Mouse (Mus musculus) neural tube, embryonic 11.5 days (tissue): ENCODE data around the gene Xpo6. TPM values are rescaled to one million over a fixed set of nuclear protein-coding genes. Genes with fewer than 3 reads are reported as not detected.

ENCODE experiments used
- ATAC-seq: fragments of 200-750 bp; cut with Nextera tagmentation; 2 replicates; pipeline ENCODE4 v1.8.0; 2017; ENCODE audit warnings: moderate number of reproducible peaks, mild to moderate bottlenecking, moderate TSS enrichment, moderate library complexity; ENCODE audit not compliant: insufficient read depth, low FRiP score, low TSS enrichment
- DNase-seq: peaks from one replicate; pipeline ENCODE4 v3.0.0-alpha.2; 2015; ENCODE audit warnings: low spot score
- H3K27ac ChIP-seq: fragments of 300-500 bp; sonication (generic); 2 replicates; pipeline ENCODE4 v1.5.1; 2014; ENCODE audit warnings: low read depth, mild to moderate bottlenecking, low read length
- H3K27me3 ChIP-seq: fragments of 300-500 bp; sonication (generic); 2 replicates; pipeline ENCODE4 v1.6.1; 2014; ENCODE audit warnings: mild to moderate bottlenecking, low read length, mixed read lengths; ENCODE audit not compliant: control insufficient read depth, insufficient read depth
- H3K36me3 ChIP-seq: fragments of 300-500 bp; sonication (generic); 2 replicates; pipeline ENCODE4 v1.6.1; 2014; ENCODE audit warnings: mild to moderate bottlenecking, low read length, moderate library complexity, mixed read lengths; ENCODE audit not compliant: control insufficient read depth, insufficient read depth
- H3K4me1 ChIP-seq: fragments of 300-500 bp; sonication (generic); 2 replicates; pipeline ENCODE4 v1.6.1; 2014; ENCODE audit warnings: low read length, mixed read lengths; ENCODE audit not compliant: control insufficient read depth, insufficient read depth
- H3K4me2 ChIP-seq: fragments of 300-500 bp; sonication (generic); 2 replicates; pipeline ENCODE4 v1.6.1; 2014; ENCODE audit warnings: low read depth, mild to moderate bottlenecking, moderate library complexity
- H3K4me3 ChIP-seq: fragments of 300-500 bp; sonication (generic); 2 replicates; pipeline ENCODE4 v1.5.1; 2014; ENCODE audit warnings: low read depth, low read length
- H3K9ac ChIP-seq: fragments of 300-500 bp; sonication (generic); 2 replicates; pipeline ENCODE4 v1.6.1; 2014; ENCODE audit warnings: mild to moderate bottlenecking, low read length
- H3K9me3 ChIP-seq: fragments of 300-500 bp; sonication (generic); 2 replicates; pipeline ENCODE4 v1.6.1; 2016; ENCODE audit warnings: low read length; ENCODE audit not compliant: control insufficient read depth
- WGBS: fragments of 180-500 bp; shearing (Covaris S2); extraction: QIAGEN DNeasy Blood & Tissue Kit; methylation state at CpG from one replicate; pipeline ENCODE4 v1.1.7; 2014; 5-methylcytosine and 5-hydroxymethylcytosine counted together
- polyA plus RNA-seq: library from polyadenylated mRNA; unstranded; fragments of >200 nt; fragmentation: Nextera tagmentation; extraction: Ambion mirVana; gene quantifications from 2 replicates; pipeline ENCODE4 v1.2.1, GENCODE M21; 2014

Gene Xpo6
- polyA plus RNA-seq, 1 experiment from 2014 or later, result 70.0 TPM

DNA sequence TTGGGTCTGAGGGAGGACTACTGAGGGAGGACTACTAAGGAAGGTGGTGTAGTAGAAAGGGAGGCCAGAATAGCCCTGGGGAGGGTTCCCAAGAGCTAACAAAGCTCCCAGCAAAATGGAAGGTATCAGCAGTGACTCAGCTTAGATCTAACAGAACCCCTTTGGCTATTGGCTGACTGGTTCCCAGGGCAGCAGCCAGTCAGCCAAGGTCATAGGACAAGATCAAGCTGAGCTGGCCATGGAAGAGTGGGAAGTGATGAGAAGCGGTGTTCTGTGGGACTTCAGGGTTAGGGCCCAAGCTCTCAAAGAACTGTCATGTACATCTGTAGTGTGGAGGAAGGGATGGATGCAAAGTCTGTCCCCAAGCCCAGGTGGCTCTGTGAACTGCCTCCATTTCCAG is 123.4 kb downstream of the Xpo6 start:
- no peaks in the 10 kb centered on the region for H3K4me1 ChIP-seq
- H3K27ac ChIP-seq, result no peak overlapping the region
- H3K4me2 ChIP-seq, result no peak overlapping the region
- no peak overlapping the region for H3K9ac ChIP-seq
- H3K9me3 ChIP-seq, result no peaks in the 10 kb centered on the region
- H3K36me3 ChIP-seq, result no peaks in the 10 kb centered on the region
- H3K27me3 ChIP-seq, result peaks cover 16% of the 10 kb centered on the region
- ATAC-seq, result no peak
- H3K4me3 ChIP-seq, result no peak overlapping the region
- WGBS, result 96% methylated on average over 1 of the region's 1 CpGs
- DNase-seq, result no peak

- H3K9ac ChIP-seq, result no peak overlapping the region
- ATAC-seq (no peak), DNase-seq (no peak)
- H3K9me3 ChIP-seq, result no peaks in the 10 kb centered on the region
- H3K4me2 ChIP-seq, result no peak overlapping the region
- no peak overlapping the region for H3K27ac ChIP-seq
- no peaks in the 10 kb centered on the region for H3K36me3 ChIP-seq
- H3K4me1 ChIP-seq, result no peaks in the 10 kb centered on the region
- H3K4me3 ChIP-seq, result no peak overlapping the region
- WGBS, result 71% methylated on average over 9 of the region's 9 CpGs
- no peaks in the 10 kb centered on the region for H3K27me3 ChIP-seq
Observed at GRCm38 (mm10) chr7:126075058-126075457, 125.2 kb downstream of the Xpo6 start.

GRCm38 (mm10) chr7:126070321-126070720 is 130.0 kb downstream of the Xpo6 start:
- 89% methylated on average over 4 of the region's 4 CpGs for WGBS
- Histone ChIP-seq H3K4me1 (no peaks in the 10 kb centered on the region), H3K27ac (no peak overlapping the region), H3K4me3 (no peak overlapping the region), H3K36me3 (no peaks in the 10 kb centered on the region), H3K27me3 (no peaks in the 10 kb centered on the region), H3K4me2 (no peak overlapping the region), H3K9me3 (no peaks in the 10 kb centered on the region), H3K9ac (no peak overlapping the region)
- no peak for DNase-seq
- no peak for ATAC-seq

DNA sequence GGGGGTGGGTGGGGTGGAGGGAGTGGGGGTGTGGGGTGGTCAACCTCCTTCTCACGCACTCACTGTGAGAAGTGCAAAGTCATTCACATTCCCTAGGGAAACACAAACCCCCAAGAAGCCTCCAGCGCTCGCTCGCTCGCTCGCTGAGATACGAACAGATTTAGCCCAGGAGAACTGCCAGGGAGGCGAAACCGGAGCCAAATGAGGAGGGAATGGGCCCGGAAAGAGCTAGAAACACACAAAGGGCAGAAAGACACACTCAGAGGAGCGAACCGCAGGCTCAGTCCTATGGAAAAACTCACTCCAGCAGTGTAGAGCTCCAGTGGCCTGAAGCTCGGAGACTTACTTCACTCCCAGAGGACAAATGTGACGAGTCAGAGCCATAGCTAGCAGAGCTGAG is 133.5 kb downstream of the Xpo6 start:
- no peaks in the 10 kb centered on the region for H3K36me3 ChIP-seq
- no peaks in the 10 kb centered on the region for H3K4me1 ChIP-seq
- no peak for DNase-seq
- H3K4me2 ChIP-seq, result no peak overlapping the region
- no peaks in the 10 kb centered on the region for H3K27me3 ChIP-seq
- WGBS, result 62% methylated on average over 14 of the region's 14 CpGs
- ATAC-seq, result no peak
- H3K9me3 ChIP-seq, result no peaks in the 10 kb centered on the region
- H3K4me3 ChIP-seq, result no peak overlapping the region
- no peak overlapping the region for H3K27ac ChIP-seq
- no peak overlapping the region for H3K9ac ChIP-seq

- Histone ChIP-seq H3K4me1 (no peaks in the 10 kb centered on the region), H3K4me3 (no peak overlapping the region), H3K27me3 (no peaks in the 10 kb centered on the region), H3K9me3 (no peaks in the 10 kb centered on the region), H3K4me2 (no peak overlapping the region), H3K36me3 (no peaks in the 10 kb centered on the region), H3K9ac (no peak overlapping the region), H3K27ac (no peak overlapping the region)
- ATAC-seq, result no peak
- DNase-seq, result no peak
- 73% methylated on average over 5 of the region's 5 CpGs for WGBS
Observed at GRCm38 (mm10) chr7:126065243-126065876, 134.9 kb downstream of the Xpo6 start.

DNA sequence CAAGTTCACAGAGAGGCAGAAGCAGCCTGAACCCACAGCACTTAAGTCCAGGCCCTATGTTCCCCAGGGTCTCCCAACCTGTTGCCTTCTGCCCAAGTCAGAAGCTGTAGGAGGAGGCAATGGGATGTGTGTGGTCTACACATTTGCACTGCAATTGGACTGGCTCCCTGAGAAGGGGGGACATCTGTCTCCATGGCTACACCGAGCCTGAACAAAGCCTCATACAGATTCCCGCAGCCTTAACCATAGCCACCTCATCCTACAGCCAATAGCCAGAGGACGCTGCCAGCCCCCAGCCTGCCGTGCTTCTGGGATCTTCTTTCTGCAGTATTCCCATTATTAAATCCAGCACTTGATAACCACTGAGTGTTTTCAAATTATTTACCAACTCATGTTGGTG is 138.1 kb downstream of the Xpo6 start:
- no peak overlapping the region for H3K9ac ChIP-seq
- no peak overlapping the region for H3K4me2 ChIP-seq
- H3K36me3 ChIP-seq, result no peaks in the 10 kb centered on the region
- H3K27ac ChIP-seq, result no peak overlapping the region
- no peaks in the 10 kb centered on the region for H3K27me3 ChIP-seq
- WGBS, result 63% methylated on average over 4 of the region's 4 CpGs
- no peaks in the 10 kb centered on the region for H3K9me3 ChIP-seq
- DNase-seq (no peak), ATAC-seq (no peak)
- no peak overlapping the region for H3K4me3 ChIP-seq
- peaks cover 2% of the 10 kb centered on the region; the same call in 1 of the 2 replicates for H3K4me1 ChIP-seq

DNA sequence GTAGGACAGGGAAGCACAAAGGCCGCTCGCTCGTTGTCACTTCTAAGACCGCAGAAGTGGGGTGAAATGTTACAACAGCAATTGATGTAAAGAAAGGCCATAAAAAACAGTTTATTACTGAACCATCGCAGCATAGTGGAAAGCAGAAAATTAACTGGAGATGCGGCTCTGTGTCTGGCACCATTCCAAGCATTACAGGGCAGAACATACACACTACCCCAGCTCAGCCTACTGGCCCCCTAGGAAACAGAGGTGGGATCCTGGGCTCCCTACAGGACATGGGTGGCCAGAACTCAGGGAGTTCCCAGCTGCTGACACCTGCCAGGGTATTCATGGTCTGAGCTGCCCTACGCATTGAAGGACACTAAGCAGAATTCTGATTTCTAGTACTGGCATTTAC is 141.4 kb downstream of the Xpo6 start:
- ATAC-seq (no peak), DNase-seq (no peak)
- Histone ChIP-seq H3K27me3 (no peaks in the 10 kb centered on the region), H3K4me3 (no peak overlapping the region), H3K9me3 (no peaks in the 10 kb centered on the region), H3K36me3 (no peaks in the 10 kb centered on the region), H3K9ac (no peak overlapping the region), H3K4me1 (peaks cover 11% of the 10 kb centered on the region; the same call in 1 of the 2 replicates), H3K27ac (no peak overlapping the region), H3K4me2 (no peak overlapping the region)
- 46% methylated on average over 7 of the region's 7 CpGs for WGBS

GRCm38 (mm10) chr7:126057332-126057914 is 142.9 kb downstream of the Xpo6 start:
- no peaks in the 10 kb centered on the region for H3K36me3 ChIP-seq
- DNase-seq (no peak), ATAC-seq (no peak)
- H3K9ac ChIP-seq, result no peak overlapping the region
- no peak overlapping the region for H3K4me2 ChIP-seq
- H3K4me1 ChIP-seq, result peaks cover 11% of the 10 kb centered on the region; the same call in 1 of the 2 replicates
- WGBS, result 66% methylated on average over 10 of the region's 10 CpGs
- no peak overlapping the region for H3K4me3 ChIP-seq
- H3K27me3 ChIP-seq, result no peaks in the 10 kb centered on the region
- no peak overlapping the region for H3K27ac ChIP-seq
- no peaks in the 10 kb centered on the region for H3K9me3 ChIP-seq

DNA sequence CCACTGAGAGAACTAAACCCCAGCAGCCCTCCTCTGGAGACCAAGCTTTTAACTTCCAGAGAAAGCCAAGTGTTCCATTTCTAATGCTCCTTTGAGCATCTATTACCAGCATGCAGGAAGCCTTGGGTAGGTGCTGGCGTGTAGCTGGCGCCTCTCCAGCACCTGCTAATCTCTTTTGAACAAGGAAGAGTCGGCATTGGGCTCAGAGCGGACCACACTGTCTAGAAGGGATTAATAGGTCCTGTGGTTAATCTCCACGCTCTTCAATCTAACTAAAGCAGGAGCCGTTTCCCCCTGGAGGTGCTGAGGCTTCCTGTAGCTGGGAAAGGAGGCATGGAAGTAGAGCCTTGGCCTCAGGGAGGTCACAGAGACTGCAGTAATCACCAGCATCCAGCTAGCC is 145.7 kb downstream of the Xpo6 start:
- Histone ChIP-seq H3K9ac (no peak overlapping the region), H3K27ac (no peak overlapping the region), H3K4me2 (no peak overlapping the region), H3K27me3 (no peaks in the 10 kb centered on the region), H3K4me1 (peaks cover 14% of the 10 kb centered on the region), H3K9me3 (no peaks in the 10 kb centered on the region), H3K4me3 (no peak overlapping the region), H3K36me3 (no peaks in the 10 kb centered on the region)
- DNase-seq, result no peak
- no peak for ATAC-seq
- WGBS, result 74% methylated on average over 6 of the region's 6 CpGs
